Comparison of ENCODE assay signal across 10 mouse cellular contexts in the genomic region with DNA sequence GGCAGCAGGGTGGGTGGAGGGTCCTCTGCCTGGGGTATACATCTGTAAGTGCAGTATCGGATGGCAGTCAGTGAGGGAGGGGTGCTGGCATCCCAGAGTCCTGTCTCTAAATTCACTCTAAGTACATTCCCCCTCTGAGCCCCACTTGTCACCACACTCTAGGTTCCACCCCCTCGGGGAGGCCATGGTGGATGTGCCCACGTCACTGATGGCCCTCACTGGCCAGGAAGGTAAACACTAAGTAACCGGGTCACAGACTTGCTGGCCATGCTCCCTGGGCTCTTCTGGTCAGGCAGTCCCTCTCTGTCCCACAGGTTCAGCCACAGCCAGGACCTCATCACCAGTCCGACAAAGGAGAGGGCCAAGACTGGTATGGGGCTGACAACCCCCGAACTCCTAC. TPM values are rescaled to one million over a fixed set of nuclear protein-coding genes. Genes with fewer than 3 reads are reported as not detected.
DNase-seq lines count a peak whose midpoint lies in the region; ATAC-seq and TF ChIP-seq lines count a peak whose summit lies in the region.
"Had no signal": no experiment of that assay in that cellular context is flagged by ENCODE, and none has a peak within 500 bp of the region (broad histone marks: within the 10 kb centered on the region; RNA-seq: fewer than 3 reads in every experiment).

No protein-coding gene starts in this region.

- H3K4me1 ChIP-seq in hindbrain, embryonic 11.5 days (replicated peaks; ENCODE audit: control insufficient read depth, insufficient read depth, low read length) = peaks cover 7% of the 10 kb centered on the region

- no peak overlapping the region for H3K4me3 ChIP-seq in left cerebral cortex, adult 2 months
- H3K4me3 ChIP-seq in hindbrain, embryonic 11.5 days (ENCODE audit: low read depth, low read length) = no peak overlapping the region
- H3K4me3 ChIP-seq: embryonic facial prominence, embryonic 13.5 days had no signal

- no peak overlapping the region for H3K27ac ChIP-seq in left cerebral cortex, adult 2 months
- H3K27ac ChIP-seq in hindbrain, embryonic 11.5 days (ENCODE audit: low read depth, low read length) = no peak overlapping the region
- H3K27ac ChIP-seq: embryonic facial prominence, embryonic 13.5 days; hindbrain, embryonic 14.5 days had no signal

- WGBS in hindbrain, embryonic 11.5 days = 80% methylated on average over 6 of the region's 6 CpGs

- no peaks in the 10 kb centered on the region for H3K9me3 ChIP-seq in hindbrain, embryonic 11.5 days (ENCODE audit: control insufficient read depth, low read length)
- H3K9me3 ChIP-seq: embryonic facial prominence, embryonic 13.5 days had no signal

- DNase-seq in left cerebral cortex, adult 2 months (ENCODE audit: extremely low spot score in 1 of 2, low spot score in 2 of 2) = peak; percentile 8 to 9
- DNase-seq in left cerebral cortex, postnatal 36 days (ENCODE audit: low spot score in 2 of 2) = no peak
- DNase-seq in adrenal gland, adult 8-10 months = peak; percentile 29
- DNase-seq in adrenal gland, postnatal 14 days = peak; percentile 28
- DNase-seq in gastrocnemius, postnatal 14 days = peak; percentile 13
- no peak for DNase-seq in c-Kit-positive CD71-positive TER-119-positive erythroid progenitor cells, embryonic 14.5 days (ENCODE audit: low spot score)
- DNase-seq in hindbrain, embryonic 11.5 days (ENCODE audit: low spot score) = no peak
- DNase-seq: lung, embryonic 14.5 days had no signal

- no peaks in the 10 kb centered on the region for H3K36me3 ChIP-seq in hindbrain, embryonic 11.5 days (ENCODE audit: control insufficient read depth, insufficient read depth, low read length)

- intact Hi-C loops in left cerebral cortex, adult 2 months (cut with DNase I) = no loop called here
- intact Hi-C loops in left cerebral cortex, postnatal 36 days (cut with DNase I) = no loop called here
- intact Hi-C loops in gastrocnemius, postnatal 14 days (cut with DNase I; ENCODE audit: low total_unique reads) = no loop called here

- no peak overlapping the region for H3K4me2 ChIP-seq in hindbrain, embryonic 11.5 days (replicated peaks; ENCODE audit: low read depth, low read length)
- H3K4me2 ChIP-seq: embryonic facial prominence, embryonic 13.5 days; hindbrain, embryonic 14.5 days; lung, embryonic 14.5 days had no signal

- no peak for ATAC-seq in hindbrain, embryonic 11.5 days (ENCODE audit: low FRiP score)

- peaks cover 33% of the 10 kb centered on the region for H3K27me3 ChIP-seq in hindbrain, embryonic 11.5 days (ENCODE audit: control insufficient read depth, insufficient read depth, low read length)

- no peak overlapping the region for H3K9ac ChIP-seq in hindbrain, embryonic 11.5 days (ENCODE audit: low read depth, low read length)
- H3K9ac ChIP-seq: embryonic facial prominence, embryonic 13.5 days; hindbrain, embryonic 14.5 days; lung, embryonic 14.5 days had no signal

- TF ChIP-seq CTCF in left cerebral cortex, adult 2 months (IDR thresholded peaks at IDR 0.05) = no peak

RNA-seq across cellular contexts. Expression of gene Smim24, which starts 29.3 kb away (rescaled TPM):
- 1 to 10 TPM; 1.3 to 1.4 TPM for total RNA-seq in left cerebral cortex, adult 2 months (2021)
- total RNA-seq in left cerebral cortex, postnatal 36 days (2021) = under 1 TPM; 0.77 to 0.94 TPM
- total RNA-seq in adrenal gland, adult 8-10 months (2022) = 1 to 10 TPM in 2 of 4 experiments, under 1 TPM in 2; 0.78 to 2.0 (median 0.96) TPM
- 0.94 and 1.9 TPM in 2 replicates for total RNA-seq in adrenal gland, postnatal 14 days (2021)
- under 1 TPM; 0.45 to 0.91 TPM for total RNA-seq in gastrocnemius, postnatal 14 days (2021)
- 2.7 and 4.1 TPM in 2 replicates for polyA plus RNA-seq in hindbrain, embryonic 11.5 days (2014; fragmentation: Nextera tagmentation; extraction: Ambion mirVana)

RNA-seq across cellular contexts. Expression of gene Nfic, which starts 33.2 kb away (rescaled TPM):
- total RNA-seq in left cerebral cortex, adult 2 months (2021) = 10 to 100 TPM; 93.4 to 94.9 TPM
- 10 to 100 TPM; 87.9 to 96.9 TPM for total RNA-seq in left cerebral cortex, postnatal 36 days (2021)
- 100 to 1,000 TPM; 113 to 191 (median 144) TPM for total RNA-seq in adrenal gland, adult 8-10 months (2022)
- total RNA-seq in adrenal gland, postnatal 14 days (2021) = 90.1 and 104 TPM in 2 replicates
- total RNA-seq in gastrocnemius, postnatal 14 days (2021) = 100 to 1,000 TPM; 262 to 320 TPM
- polyA plus RNA-seq in hindbrain, embryonic 11.5 days (2014; fragmentation: Nextera tagmentation; extraction: Ambion mirVana) = 10.9 and 11.9 TPM in 2 replicates

RNA-seq across cellular contexts. Expression of gene Gm48552, which starts 33.4 kb away (rescaled TPM):
- total RNA-seq in left cerebral cortex, adult 2 months (2021) = 1 to 10 TPM; 5.1 to 7.1 TPM
- 1 to 10 TPM; 1.9 to 4.9 TPM for total RNA-seq in left cerebral cortex, postnatal 36 days (2021)
- total RNA-seq in adrenal gland, adult 8-10 months (2022) = 1 to 10 TPM; 2.0 to 4.2 (median 2.6) TPM
- 0.64 and 2.1 TPM in 2 replicates for total RNA-seq in adrenal gland, postnatal 14 days (2021)
- under 1 TPM in 1 of 2 experiments, not detected in 1; 0.80 TPM for total RNA-seq in gastrocnemius, postnatal 14 days (2021)
- polyA plus RNA-seq in hindbrain, embryonic 11.5 days (2014; fragmentation: Nextera tagmentation; extraction: Ambion mirVana) = 0.49 and 1.0 TPM in 2 replicates

RNA-seq across cellular contexts. Expression of gene Gm48551, which starts 37.9 kb away (rescaled TPM):
- total RNA-seq in left cerebral cortex, adult 2 months (2021) = 1 to 10 TPM; 2.0 to 3.4 TPM
- total RNA-seq in left cerebral cortex, postnatal 36 days (2021) = 1 to 10 TPM; 2.5 to 4.3 TPM
- total RNA-seq in adrenal gland, adult 8-10 months (2022) = 1 to 10 TPM in 2 of 4 experiments, under 1 TPM in 2; 0.65 to 2.9 (median 1.0) TPM
- total RNA-seq in adrenal gland, postnatal 14 days (2021) = 0.48 and 1.6 TPM in 2 replicates
- total RNA-seq in gastrocnemius, postnatal 14 days (2021) = under 1 TPM; 0.41 to 0.47 TPM
- polyA plus RNA-seq in hindbrain, embryonic 11.5 days (2014; fragmentation: Nextera tagmentation; extraction: Ambion mirVana) = 2.2 and 3.2 TPM in 2 replicates

RNA-seq across cellular contexts. Expression of gene Dohh, which starts 38.0 kb away (rescaled TPM):
- total RNA-seq in left cerebral cortex, adult 2 months (2021) = 10 to 100 TPM; 87.1 to 95.1 TPM
- total RNA-seq in left cerebral cortex, postnatal 36 days (2021) = 100 to 1,000 TPM in 1 of 2 experiments, 10 to 100 TPM in 1; 80.0 to 103 TPM
- total RNA-seq in adrenal gland, adult 8-10 months (2022) = 10 to 100 TPM; 49.8 to 60.2 (median 55.0) TPM
- total RNA-seq in adrenal gland, postnatal 14 days (2021) = 52.6 and 55.6 TPM in 2 replicates
- 10 to 100 TPM; 38.6 to 39.8 TPM for total RNA-seq in gastrocnemius, postnatal 14 days (2021)
- polyA plus RNA-seq in hindbrain, embryonic 11.5 days (2014; fragmentation: Nextera tagmentation; extraction: Ambion mirVana) = 44.8 and 52.6 TPM in 2 replicates

Comparison
In these comparisons a context has a peak if more than half of its experiments do, and no peak if none do; other contexts are left out.
1. DNase-seq: peak in left cerebral cortex, adult 2 months (2 of 2), adrenal gland, adult 8-10 months (single experiment), adrenal gland, postnatal 14 days (single experiment) and gastrocnemius, postnatal 14 days (single experiment); none in left cerebral cortex, postnatal 36 days (0 of 2), c-Kit-positive CD71-positive TER-119-positive erythroid progenitor cells, embryonic 14.5 days (single experiment) and hindbrain, embryonic 11.5 days (single experiment).